Mouse (Mus musculus) ES-Bruce4 (cell line): Measurements from ENCODE around the gene Tmem132d.

Experiments
- CTCF ChIP-seq: IDR thresholded peaks from one replicate; pipeline ENCODE4 v1.8.1; 2011; ENCODE audit warnings: low read depth, low read length
- EP300 ChIP-seq: IDR thresholded peaks from 2 replicates; pipeline ENCODE4 v1.6.1; 2011; ENCODE audit warnings: low read depth, low read length; ENCODE audit not compliant: insufficient read depth
- POLR2A ChIP-seq: IDR thresholded peaks from one replicate; pipeline ENCODE4 v1.8.1; 2011; ENCODE audit warnings: low read length; ENCODE audit not compliant: insufficient read depth

GRCm38 (mm10) chr5:127914157-127914556 is 518.7 kb downstream of the Tmem132d start:
- TF ChIP-seq CTCF (no peak), POLR2A (no peak), EP300 (no peak)
